Comparison of ENCODE assay signal across 7 mouse cellular contexts in the genomic region with DNA sequence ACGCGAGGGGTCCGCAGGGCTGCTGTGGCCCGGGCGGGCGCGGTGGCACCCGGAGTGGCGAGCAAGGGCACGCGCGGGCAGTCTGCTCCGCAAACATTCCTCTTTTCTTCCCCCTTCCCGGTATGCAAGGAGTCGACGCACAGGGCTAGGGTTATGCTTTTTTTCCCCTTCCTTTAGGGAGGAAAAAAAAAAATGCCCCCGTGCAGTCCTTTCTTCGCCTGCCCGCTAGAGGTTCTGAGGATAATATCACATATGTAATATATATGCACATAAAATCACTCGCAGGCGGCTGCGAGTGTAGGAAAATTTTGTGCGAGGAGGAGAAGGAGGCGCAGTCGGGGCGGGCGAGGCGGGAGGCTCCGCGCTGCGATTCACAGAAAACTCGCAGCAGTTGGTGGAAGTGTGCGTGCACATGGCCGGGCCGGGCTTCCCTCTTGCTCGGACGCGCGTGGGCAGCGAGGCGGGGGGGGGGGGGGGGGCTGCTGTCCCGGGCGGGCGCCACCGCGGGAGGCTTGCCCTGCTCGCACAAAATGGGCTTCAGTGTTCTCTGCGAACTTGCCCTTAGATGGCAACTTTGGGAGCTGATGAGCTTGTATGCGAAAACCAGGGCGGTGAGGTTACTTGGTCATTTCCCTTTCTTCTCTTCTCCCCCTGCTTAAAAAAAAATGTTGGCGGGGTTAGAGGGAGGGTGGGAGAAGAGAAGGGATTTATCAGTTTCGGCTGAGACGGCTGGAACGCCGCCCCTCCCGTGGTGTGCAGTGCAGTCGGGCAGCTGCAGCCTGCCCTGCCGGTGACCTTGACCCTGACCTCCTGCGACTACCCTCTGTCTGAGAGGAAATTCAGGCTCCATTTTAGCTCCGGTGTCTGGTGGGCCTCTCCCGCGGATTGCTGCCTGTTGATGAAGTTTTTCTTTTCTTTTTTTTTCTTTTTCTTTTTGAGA. TPM values are rescaled to one million over a fixed set of nuclear protein-coding genes. Genes with fewer than 3 reads are reported as not detected.
DNase-seq lines count a peak whose midpoint lies in the region; ATAC-seq and TF ChIP-seq lines count a peak whose summit lies in the region.

No protein-coding gene starts in this region.

- peak; percentile 19 for ATAC-seq in intestine, postnatal 0 days
- no peak for ATAC-seq in midbrain, embryonic 12.5 days (ENCODE audit: low FRiP score, low read depth)

- peak overlapping the region; percentile 91 for H3K4me2 ChIP-seq in intestine, postnatal 0 days (replicated peaks; ENCODE audit: low read depth)
- H3K4me2 ChIP-seq in midbrain, embryonic 12.5 days (replicated peaks): peak overlapping the region; percentile 88

- peak overlapping the region; percentile 100 for H3K27ac ChIP-seq in intestine, postnatal 0 days (ENCODE audit: low read depth, low read length)
- H3K27ac ChIP-seq in limb, embryonic 10.5 days: peak overlapping the region; percentile 100
- H3K27ac ChIP-seq in midbrain, embryonic 12.5 days (replicated peaks): peak overlapping the region; percentile 100
- H3K27ac ChIP-seq in spleen, adult 2 months (ENCODE audit: insufficient read depth, low read length): peak overlapping the region; percentile 78

- H3K4me1 ChIP-seq in intestine, postnatal 0 days (replicated peaks; ENCODE audit: control insufficient read depth, insufficient read depth, low read length): no peaks in the 10 kb centered on the region
- peaks cover 52% of the 10 kb centered on the region for H3K4me1 ChIP-seq in limb, embryonic 10.5 days
- H3K4me1 ChIP-seq in midbrain, embryonic 12.5 days: peaks cover 34% of the 10 kb centered on the region
- peaks cover 2% of the 10 kb centered on the region; the same call in 1 of the 2 replicates for H3K4me1 ChIP-seq in spleen, adult 2 months (ENCODE audit: control insufficient read depth, insufficient read depth, insufficient read length)

- H3K9ac ChIP-seq in intestine, postnatal 0 days (ENCODE audit: low read depth, low read length): peak overlapping the region; percentile 98
- peak overlapping the region; percentile 100 for H3K9ac ChIP-seq in midbrain, embryonic 12.5 days (replicated peaks)

- peak; percentile 87 for DNase-seq in adrenal gland, adult 2 months
- peak; percentile 95 for DNase-seq in embryo, embryonic 10 days (ENCODE audit: low spot score)
- DNase-seq in gastrocnemius, postnatal 36 days: peak; percentile 19 to 23
- DNase-seq in limb, embryonic 10.5 days (ENCODE audit: low spot score): peak; percentile 84
- DNase-seq in spleen, adult 2 months (ENCODE audit: low read depth in 1 of 2, low spot score in 2 of 2): peak in 1 of 2 experiments; percentile 19

- WGBS in intestine, postnatal 0 days: 1% methylated on average over 55 of the region's 62 CpGs
- 1% methylated on average over 59 of the region's 62 CpGs for WGBS in limb, embryonic 10.5 days
- under 1% methylated on average over 50 of the region's 62 CpGs for WGBS in midbrain, embryonic 12.5 days
- 3% methylated on average over 51 of the region's 62 CpGs for WGBS in spleen, adult 2 months

- TF ChIP-seq POLR2A in spleen, adult 2 months (IDR thresholded peaks at IDR 0.05; ENCODE audit: low read depth, low read length): no peak

- intact Hi-C loops in gastrocnemius, postnatal 36 days (cut with DNase I): loop anchor here (5.0 kb wide), 1 partner anchor 262 kb away; a partner anchor contains a TSS

- H3K4me3 ChIP-seq in intestine, postnatal 0 days (ENCODE audit: low read depth, low read length): peak overlapping the region; percentile 85
- peak overlapping the region; percentile 91 for H3K4me3 ChIP-seq in limb, embryonic 10.5 days
- peak overlapping the region; percentile 91 for H3K4me3 ChIP-seq in midbrain, embryonic 12.5 days
- H3K4me3 ChIP-seq in spleen, adult 2 months (ENCODE audit: extremely low read depth, insufficient read depth, insufficient read length): peak overlapping the region; percentile 83

- H3K9me3 ChIP-seq in intestine, postnatal 0 days (ENCODE audit: control insufficient read depth): no peaks in the 10 kb centered on the region
- H3K9me3 ChIP-seq in limb, embryonic 10.5 days (replicated peaks): no peaks in the 10 kb centered on the region
- no peaks in the 10 kb centered on the region for H3K9me3 ChIP-seq in midbrain, embryonic 12.5 days

- no peaks in the 10 kb centered on the region for H3K27me3 ChIP-seq in intestine, postnatal 0 days (replicated peaks; ENCODE audit: control insufficient read depth, insufficient read depth, low read length)
- H3K27me3 ChIP-seq in limb, embryonic 10.5 days (ENCODE audit: low read depth, poor library complexity, severe bottlenecking): no peaks in the 10 kb centered on the region
- no peaks in the 10 kb centered on the region for H3K27me3 ChIP-seq in midbrain, embryonic 12.5 days
- peaks cover 5% of the 10 kb centered on the region for H3K27me3 ChIP-seq in spleen, adult 2 months (ENCODE audit: control insufficient read depth, insufficient read depth, low read length)

- no peaks in the 10 kb centered on the region for H3K36me3 ChIP-seq in intestine, postnatal 0 days (ENCODE audit: control insufficient read depth, insufficient read depth)
- no peaks in the 10 kb centered on the region for H3K36me3 ChIP-seq in limb, embryonic 10.5 days
- H3K36me3 ChIP-seq in midbrain, embryonic 12.5 days: no peaks in the 10 kb centered on the region
- no peaks in the 10 kb centered on the region for H3K36me3 ChIP-seq in spleen, adult 2 months (ENCODE audit: control insufficient read depth, insufficient read depth, low read length)

- peak; percentile 33; the same call in 1 of the 2 replicates for TF ChIP-seq CTCF in intestine, postnatal 0 days (IDR thresholded peaks at IDR 0.05; ENCODE audit: low read depth)
- no peak for TF ChIP-seq CTCF in spleen, adult 2 months (IDR thresholded peaks at IDR 0.05; ENCODE audit: extremely low read depth, insufficient read depth, insufficient read length, insufficient replicate concordance)

RNA-seq across cellular contexts. Expression of a gene that starts 2.4 kb away (rescaled TPM):
- total RNA-seq in adrenal gland, adult 2 months (2021): 10 to 100 TPM in 1 of 2 experiments, 1 to 10 TPM in 1; 9.0 to 13.5 TPM
- 9.3 and 10.3 TPM in 2 replicates for polyA plus RNA-seq in adrenal gland, adult 2 months (2012; rRNA removed)
- 1 to 10 TPM; 1.8 to 6.5 TPM for total RNA-seq in gastrocnemius, postnatal 36 days (2021)
- polyA plus RNA-seq in intestine, postnatal 0 days (2015; fragmentation: Nextera tagmentation; extraction: Ambion mirVana): 4.2 and 4.3 TPM in 2 replicates
- 5.9 and 7.9 TPM in 2 replicates for polyA plus RNA-seq in limb, embryonic 10.5 days (2016; fragmentation: Nextera tagmentation; extraction: Ambion mirVana)
- 12.0 and 13.0 TPM in 2 replicates for polyA plus RNA-seq in midbrain, embryonic 12.5 days (2016; fragmentation: Nextera tagmentation; extraction: Ambion mirVana)
- polyA plus RNA-seq in spleen, adult 2 months (2012; rRNA removed): 4.3 and 5.8 TPM in 2 replicates
